Mouse (Mus musculus): ENCODE measurements around the gene Ccdc86. TPM values are rescaled to one million over a fixed set of nuclear protein-coding genes. Genes with fewer than 3 reads are reported as not detected.
A peak's percentile ranks its signal among the peaks of the same experiment; 100 is the strongest.

The Ccdc86 gene
- total and polyA plus RNA-seq, 2 experiments, result 1.2 to 4.3 TPM

DNA sequence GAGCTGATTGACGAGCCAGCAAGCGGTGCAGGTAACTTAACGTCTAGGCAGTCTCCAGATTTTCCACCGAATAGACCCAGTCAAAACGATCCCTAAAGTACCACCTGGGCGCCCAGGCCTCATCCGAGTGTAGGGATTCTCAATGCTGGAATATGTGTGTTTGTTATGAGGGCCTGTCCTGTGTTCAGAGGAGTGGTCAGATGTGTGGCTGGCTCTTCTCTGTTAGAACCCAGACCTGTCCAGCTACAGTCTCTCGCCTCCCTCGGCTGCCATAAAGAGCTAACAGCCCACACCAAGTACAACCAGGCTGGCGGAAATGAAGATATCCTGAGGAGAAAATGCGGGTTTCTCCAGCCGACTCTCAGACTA lies 10.9 kb upstream of the Ccdc86 start:
- 52% methylated on average over 12 of the region's 12 CpGs for WGBS
- no peak for DNase-seq (ENCODE audit: extremely low read depth, low read depth, low spot score)
- TF ChIP-seq CTCF (IDR thresholded peaks at IDR 0.05; ENCODE audit: low read depth, low read length) (no peak), POLR2A (IDR thresholded peaks at IDR 0.05; ENCODE audit: extremely low read depth, insufficient read depth, low read length) (no peak)

GRCm38 (mm10) chr19:10959085-10959977 lies 10.3 kb upstream of the Ccdc86 start:
- Histone ChIP-seq H3K9ac (ENCODE audit: low read depth, low read length) (no peak overlapping the region), H3K4me3 (ENCODE audit: insufficient read depth, low read depth, low read length) (no peak overlapping the region), H3K27ac (replicated peaks; ENCODE audit: insufficient read depth, low read depth, low read length) (no peak overlapping the region), H3K36me3 (ENCODE audit: control insufficient read depth, insufficient read depth, low read length) (no peaks in the 10 kb centered on the region), H3K4me1 (ENCODE audit: control insufficient read depth, insufficient read depth, low read length) (no peaks in the 10 kb centered on the region), H3K27me3 (ENCODE audit: control insufficient read depth, insufficient read depth, low read length) (no peaks in the 10 kb centered on the region), H3K79me2 (ENCODE audit: control insufficient read depth, insufficient read depth, low read length) (no peaks in the 10 kb centered on the region)
- DNase-seq (ENCODE audit: extremely low read depth, low read depth, low spot score), result peak; percentile 62
- TF ChIP-seq CTCF (IDR thresholded peaks at IDR 0.05; ENCODE audit: low read depth, low read length), result peak; percentile 62
- TF ChIP-seq POLR2A (IDR thresholded peaks at IDR 0.05; ENCODE audit: extremely low read depth, insufficient read depth, low read length), result no peak
- WGBS, result 30% methylated on average over 11 of the region's 11 CpGs

More for the DNA sequence above, 10.9 kb upstream of the Ccdc86 start:
- H3K36me3 ChIP-seq (ENCODE audit: control insufficient read depth, insufficient read depth, low read length), result no peaks in the 10 kb centered on the region
- H3K9ac ChIP-seq (ENCODE audit: low read depth, low read length), result no peak overlapping the region
- no peak overlapping the region for H3K27ac ChIP-seq (replicated peaks; ENCODE audit: insufficient read depth, low read depth, low read length)
- no peaks in the 10 kb centered on the region for H3K4me1 ChIP-seq (ENCODE audit: control insufficient read depth, insufficient read depth, low read length)
- H3K4me3 ChIP-seq (ENCODE audit: insufficient read depth, low read depth, low read length), result no peak overlapping the region
- no peaks in the 10 kb centered on the region for H3K27me3 ChIP-seq (ENCODE audit: control insufficient read depth, insufficient read depth, low read length)
- H3K79me2 ChIP-seq (ENCODE audit: control insufficient read depth, insufficient read depth, low read length), result no peaks in the 10 kb centered on the region

GRCm38 (mm10) chr19:10952021-10952939 lies 3.2 kb upstream of the Ccdc86 start:
- peaks cover 8% of the 10 kb centered on the region for H3K4me1 ChIP-seq (ENCODE audit: control insufficient read depth, insufficient read depth, low read length)
- TF ChIP-seq POLR2A (IDR thresholded peaks at IDR 0.05; ENCODE audit: extremely low read depth, insufficient read depth, low read length) (no peak), CTCF (IDR thresholded peaks at IDR 0.05; ENCODE audit: low read depth, low read length) (no peak)
- no peak for DNase-seq (ENCODE audit: extremely low read depth, low read depth, low spot score)
- 71% methylated on average over 11 of the region's 11 CpGs for WGBS
- H3K9ac ChIP-seq (ENCODE audit: low read depth, low read length), result no peak overlapping the region
- no peak overlapping the region for H3K27ac ChIP-seq (replicated peaks; ENCODE audit: insufficient read depth, low read depth, low read length)
- H3K36me3 ChIP-seq (ENCODE audit: control insufficient read depth, insufficient read depth, low read length), result no peaks in the 10 kb centered on the region
- no peak overlapping the region for H3K4me3 ChIP-seq (ENCODE audit: insufficient read depth, low read depth, low read length)
- H3K27me3 ChIP-seq (ENCODE audit: control insufficient read depth, insufficient read depth, low read length), result no peaks in the 10 kb centered on the region
- H3K79me2 ChIP-seq (ENCODE audit: control insufficient read depth, insufficient read depth, low read length), result peaks cover 8% of the 10 kb centered on the region; the same call in 1 of the 2 replicates

- 26% methylated on average over 9 of the region's 9 CpGs for WGBS
- no peak for TF ChIP-seq POLR2A (IDR thresholded peaks at IDR 0.05; ENCODE audit: extremely low read depth, insufficient read depth, low read length)
- no peak for TF ChIP-seq CTCF (IDR thresholded peaks at IDR 0.05; ENCODE audit: low read depth, low read length)
These were observed 492 bp upstream of the Ccdc86 start for GRCm38 (mm10) chr19:10949558-10949957.

DNA sequence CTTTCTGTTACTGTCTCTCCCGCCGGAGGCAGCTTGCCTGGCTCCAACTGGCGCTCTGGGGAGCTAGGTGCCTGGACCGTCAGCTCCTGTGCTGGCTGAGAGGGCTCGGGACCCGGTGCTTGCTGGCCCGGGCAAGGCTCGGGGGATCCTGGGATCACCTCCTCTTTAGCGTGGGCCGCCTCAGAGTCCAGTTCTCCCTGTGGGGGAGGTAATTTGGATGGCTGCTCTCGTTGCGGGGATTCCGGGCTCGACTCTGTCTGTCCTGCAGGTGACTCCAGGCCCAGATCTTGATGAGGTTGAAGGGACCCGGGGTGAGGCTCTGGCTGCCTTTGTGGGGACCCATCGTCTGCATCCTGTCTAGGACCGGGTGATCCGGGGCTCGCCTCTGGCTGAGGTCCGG lies 650 bp downstream of the Ccdc86 start:
- 1% methylated on average over 20 of the region's 20 CpGs for WGBS
- no peak overlapping the region for H3K27ac ChIP-seq (replicated peaks; ENCODE audit: insufficient read depth, low read depth, low read length)
- TF ChIP-seq POLR2A (IDR thresholded peaks at IDR 0.05; ENCODE audit: extremely low read depth, insufficient read depth, low read length) (no peak), CTCF (IDR thresholded peaks at IDR 0.05; ENCODE audit: low read depth, low read length) (no peak)

More at GRCm38 (mm10) chr19:10949558-10949957, 492 bp upstream of the Ccdc86 start:
- Histone ChIP-seq H3K79me2 (ENCODE audit: control insufficient read depth, insufficient read depth, low read length) (peaks cover 8% of the 10 kb centered on the region; the same call in 1 of the 2 replicates), H3K27ac (replicated peaks; ENCODE audit: insufficient read depth, low read depth, low read length) (peak overlapping the region; percentile 7; the same call in 1 of the 2 replicates), H3K4me3 (ENCODE audit: insufficient read depth, low read depth, low read length) (no peak overlapping the region), H3K36me3 (ENCODE audit: control insufficient read depth, insufficient read depth, low read length) (peaks cover 3% of the 10 kb centered on the region; the same call in 1 of the 2 replicates), H3K27me3 (ENCODE audit: control insufficient read depth, insufficient read depth, low read length) (no peaks in the 10 kb centered on the region), H3K9ac (ENCODE audit: low read depth, low read length) (no peak overlapping the region; the same call in 1 of the 2 replicates), H3K4me1 (ENCODE audit: control insufficient read depth, insufficient read depth, low read length) (peaks cover 9% of the 10 kb centered on the region)
- DNase-seq (ENCODE audit: extremely low read depth, low read depth, low spot score), result peak; percentile 28

More for the DNA sequence above, 650 bp downstream of the Ccdc86 start:
- H3K9ac ChIP-seq (ENCODE audit: low read depth, low read length), result peak overlapping the region; percentile 72
- H3K4me3 ChIP-seq (ENCODE audit: insufficient read depth, low read depth, low read length), result peak overlapping the region; percentile 56
- H3K36me3 ChIP-seq (ENCODE audit: control insufficient read depth, insufficient read depth, low read length), result peaks cover 5% of the 10 kb centered on the region; the same call in 1 of the 2 replicates
- H3K4me1 ChIP-seq (ENCODE audit: control insufficient read depth, insufficient read depth, low read length), result peaks cover 9% of the 10 kb centered on the region
- peaks cover 8% of the 10 kb centered on the region; the same call in 1 of the 2 replicates for H3K79me2 ChIP-seq (ENCODE audit: control insufficient read depth, insufficient read depth, low read length)
- no peak for DNase-seq (ENCODE audit: extremely low read depth, low read depth, low spot score)
- H3K27me3 ChIP-seq (ENCODE audit: control insufficient read depth, insufficient read depth, low read length), result no peaks in the 10 kb centered on the region
